Mouse (Mus musculus) neural tube, embryonic 14.5 days (tissue): Measurements from ENCODE around the gene Gigyf1. TPM values are rescaled to one million over a fixed set of nuclear protein-coding genes. Genes with fewer than 3 reads are reported as not detected.

ENCODE experiments used
- ATAC-seq: fragments of 200-750 bp; cut with Nextera tagmentation; 2 replicates; pipeline ENCODE4 v1.8.0; 2017; ENCODE audit warnings: low read depth, mild to moderate bottlenecking, moderate TSS enrichment, moderate library complexity
- H3K27ac ChIP-seq: fragments of 300-500 bp; sonication (generic); 2 replicates; pipeline ENCODE4 v1.5.1; 2014; ENCODE audit warnings: low read depth, mild to moderate bottlenecking, control low read depth, low read length, moderate library complexity, mixed read lengths
- H3K27me3 ChIP-seq: fragments of 300-500 bp; sonication (generic); 2 replicates; pipeline ENCODE4 v1.6.1; 2014; ENCODE audit warnings: low read length; ENCODE audit not compliant: control insufficient read depth, insufficient read depth
- H3K36me3 ChIP-seq: fragments of 300-500 bp; sonication (generic); 2 replicates; pipeline ENCODE4 v1.6.1; 2014; ENCODE audit warnings: low read length, mixed read lengths; ENCODE audit not compliant: control insufficient read depth, insufficient read depth
- H3K4me1 ChIP-seq: fragments of 300-500 bp; sonication (generic); 2 replicates; pipeline ENCODE4 v1.6.1; 2014; ENCODE audit warnings: low read length; ENCODE audit not compliant: control insufficient read depth, insufficient read depth
- H3K4me2 ChIP-seq: fragments of 300-500 bp; sonication (generic); 2 replicates; pipeline ENCODE4 v1.6.1; 2014; ENCODE audit warnings: mild to moderate bottlenecking, low read depth, low read length, control low read depth
- H3K4me3 ChIP-seq: fragments of 300-500 bp; sonication (generic); 2 replicates; pipeline ENCODE4 v1.5.1; 2014; ENCODE audit warnings: low read depth, low read length, control low read depth, mixed read lengths
- H3K9ac ChIP-seq: fragments of 300-500 bp; sonication (generic); replicated peaks from 2 replicates; pipeline ENCODE4 v1.6.1; 2014; ENCODE audit warnings: low read depth, mild to moderate bottlenecking, control low read depth, low read length, mixed read lengths
- H3K9me3 ChIP-seq: fragments of 300-500 bp; sonication (generic); 2 replicates; pipeline ENCODE4 v1.6.1; 2016; ENCODE audit warnings: low read length; ENCODE audit not compliant: control insufficient read depth
- WGBS: fragments of 180-500 bp; shearing (Covaris S2); extraction: QIAGEN DNeasy Blood & Tissue Kit; methylation state at CpG from one replicate; pipeline ENCODE4 v1.1.7; 2014; 5-methylcytosine and 5-hydroxymethylcytosine counted together
- polyA plus RNA-seq: library from polyadenylated mRNA; unstranded; fragments of >200 nt; fragmentation: Nextera tagmentation; extraction: Ambion mirVana; gene quantifications from 2 replicates; pipeline ENCODE4 v1.2.1, GENCODE M21; 2014

Gigyf1 gene
- polyA plus RNA-seq, 1 experiment from 2014 or later = 21.2 TPM

- peaks cover 86% of the 10 kb centered on the region for H3K36me3 ChIP-seq
- 83% methylated on average over 25 of the region's 25 CpGs for WGBS
- no peak overlapping the region for H3K27ac ChIP-seq
- H3K9ac ChIP-seq = 0 out of 2 replicates have a peak overlapping the region, but pooled peaks have one; percentile 3
- ATAC-seq = no peak
- H3K9me3 ChIP-seq = no peaks in the 10 kb centered on the region
- H3K4me1 ChIP-seq = 0 out of 2 replicates have a peak, but pooled peaks cover 3% of the 10 kb centered on the region
- no peak overlapping the region for H3K4me3 ChIP-seq
- no peaks in the 10 kb centered on the region for H3K27me3 ChIP-seq
- H3K4me2 ChIP-seq = no peak overlapping the region
Observed at GRCm38 (mm10) chr5:137523396-137524250, 5.3 kb downstream of the Gigyf1 start.

DNA sequence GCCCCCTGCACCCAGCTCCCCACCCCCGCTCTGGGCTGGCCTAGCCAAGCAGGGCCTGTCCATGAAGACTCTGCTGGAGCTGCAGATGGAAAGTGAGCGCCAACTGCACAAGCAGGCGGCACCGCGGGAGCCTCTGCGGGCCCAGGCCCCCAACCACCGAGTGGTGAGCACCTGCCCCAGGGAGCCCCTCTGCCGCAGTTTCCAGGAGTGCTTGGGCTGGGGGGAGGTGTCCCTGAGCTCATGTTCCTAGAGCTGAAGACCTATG lies 5.8 kb downstream of the Gigyf1 start:
- Histone ChIP-seq H3K4me2 (no peak overlapping the region), H3K27me3 (no peaks in the 10 kb centered on the region), H3K4me3 (no peak overlapping the region), H3K9ac (no peak overlapping the region), H3K9me3 (no peaks in the 10 kb centered on the region), H3K4me1 (peaks cover 4% of the 10 kb centered on the region; the same call in 1 of the 2 replicates), H3K27ac (no peak overlapping the region), H3K36me3 (peaks cover 87% of the 10 kb centered on the region)
- 86% methylated on average over 6 of the region's 8 CpGs for WGBS
- no peak for ATAC-seq

- 93% methylated on average over 13 of the region's 13 CpGs for WGBS
- H3K9me3 ChIP-seq = no peaks in the 10 kb centered on the region
- H3K9ac ChIP-seq = no peak overlapping the region
- H3K4me1 ChIP-seq = peaks cover 9% of the 10 kb centered on the region; the same call in 1 of the 2 replicates
- H3K36me3 ChIP-seq = peaks cover 87% of the 10 kb centered on the region
- no peak overlapping the region for H3K4me3 ChIP-seq
- no peak overlapping the region for H3K27ac ChIP-seq
- H3K27me3 ChIP-seq = no peaks in the 10 kb centered on the region
- no peak for ATAC-seq
- no peak overlapping the region for H3K4me2 ChIP-seq
Observed at GRCm38 (mm10) chr5:137524671-137525070, 6.3 kb downstream of the Gigyf1 start.

GRCm38 (mm10) chr5:137525511-137525910 lies 7.2 kb downstream of the Gigyf1 start:
- H3K27me3 ChIP-seq = no peaks in the 10 kb centered on the region
- peaks cover 11% of the 10 kb centered on the region; the same call in 1 of the 2 replicates for H3K4me1 ChIP-seq
- H3K9me3 ChIP-seq = no peaks in the 10 kb centered on the region
- no peak overlapping the region for H3K4me3 ChIP-seq
- no peak for ATAC-seq
- no peak overlapping the region for H3K9ac ChIP-seq
- no peak overlapping the region for H3K27ac ChIP-seq
- peaks cover 80% of the 10 kb centered on the region for H3K36me3 ChIP-seq
- no peak overlapping the region for H3K4me2 ChIP-seq
- 71% methylated on average over 16 of the region's 16 CpGs for WGBS

DNA sequence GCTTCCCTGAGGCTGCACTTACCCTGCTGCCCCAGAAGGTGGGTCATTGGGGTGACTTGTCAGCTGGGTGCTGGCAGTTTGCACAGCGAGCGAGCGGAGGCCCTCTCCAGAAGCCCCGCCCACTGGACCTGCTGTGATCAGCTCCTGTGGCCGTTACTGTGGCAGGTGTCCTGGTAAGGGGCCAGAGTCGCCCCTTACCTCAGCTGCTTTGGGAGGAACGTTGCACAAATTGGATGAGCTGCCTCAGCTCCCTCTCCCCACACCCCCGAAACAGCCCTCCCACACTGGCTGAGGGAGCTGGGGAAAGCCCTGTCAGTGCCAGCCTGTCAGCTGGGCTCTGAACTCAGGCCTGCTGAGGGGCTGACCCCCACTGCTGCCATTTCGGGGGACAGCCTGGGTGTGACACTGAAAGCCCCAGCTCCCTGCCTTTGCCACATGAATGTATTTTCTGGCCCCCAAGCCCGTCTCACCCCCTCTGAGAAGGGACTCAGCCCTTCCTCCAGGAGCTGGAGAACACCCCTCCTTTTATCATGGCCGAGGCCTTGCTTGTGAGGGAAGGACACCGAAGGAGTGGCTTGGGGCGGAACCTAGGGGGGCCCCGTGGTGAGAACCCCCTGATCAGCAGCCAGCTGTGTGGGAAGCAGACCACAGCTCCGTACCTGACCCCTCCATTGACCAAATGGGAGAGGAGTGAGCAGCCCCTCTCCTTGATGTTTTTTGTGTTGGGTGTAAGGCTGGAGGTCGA lies 8.0 kb downstream of the Gigyf1 start:
- H3K9ac ChIP-seq = no peak overlapping the region
- H3K36me3 ChIP-seq = peaks cover 71% of the 10 kb centered on the region
- H3K9me3 ChIP-seq = no peaks in the 10 kb centered on the region
- H3K4me1 ChIP-seq = peaks cover 11% of the 10 kb centered on the region; the same call in 1 of the 2 replicates
- 41% methylated on average over 16 of the region's 16 CpGs for WGBS
- ATAC-seq = no peak
- H3K27me3 ChIP-seq = no peaks in the 10 kb centered on the region
- no peak overlapping the region for H3K4me2 ChIP-seq
- no peak overlapping the region for H3K4me3 ChIP-seq
- 0 out of 2 replicates have a peak overlapping the region, but pooled peaks have one; percentile 18 for H3K27ac ChIP-seq

GRCm38 (mm10) chr5:137527413-137527812 lies 9.1 kb downstream of the Gigyf1 start:
- Histone ChIP-seq H3K4me1 (peaks cover 11% of the 10 kb centered on the region; the same call in 1 of the 2 replicates), H3K27me3 (no peaks in the 10 kb centered on the region), H3K4me3 (no peak overlapping the region), H3K36me3 (peaks cover 61% of the 10 kb centered on the region), H3K4me2 (no peak overlapping the region), H3K9ac (no peak overlapping the region), H3K9me3 (no peaks in the 10 kb centered on the region), H3K27ac (no peak overlapping the region)
- WGBS = 33% methylated on average over 1 of the region's 1 CpGs
- ATAC-seq = no peak

GRCm38 (mm10) chr5:137528247-137528968 lies 10.1 kb downstream of the Gigyf1 start:
- Histone ChIP-seq H3K27ac (no peak overlapping the region), H3K9ac (no peak overlapping the region)

GRCm38 (mm10) chr5:137529221-137529995 lies 11.1 kb downstream of the Gigyf1 start:
- ATAC-seq = no peak
- Histone ChIP-seq H3K9ac (0 out of 2 replicates have a peak overlapping the region, but pooled peaks have one; percentile 13), H3K27ac (peak overlapping the region; percentile 28; the same call in 1 of the 2 replicates), H3K4me1 (peaks cover 11% of the 10 kb centered on the region; the same call in 1 of the 2 replicates), H3K27me3 (no peaks in the 10 kb centered on the region), H3K9me3 (no peaks in the 10 kb centered on the region), H3K4me2 (peak overlapping the region; percentile 93), H3K4me3 (no peak overlapping the region), H3K36me3 (peaks cover 42% of the 10 kb centered on the region)
- 70% methylated on average over 15 of the region's 15 CpGs for WGBS

More at GRCm38 (mm10) chr5:137528247-137528968, 10.1 kb downstream of the Gigyf1 start:
- no peaks in the 10 kb centered on the region for H3K9me3 ChIP-seq
- peaks cover 11% of the 10 kb centered on the region; the same call in 1 of the 2 replicates for H3K4me1 ChIP-seq
- ATAC-seq = no peak
- H3K4me3 ChIP-seq = no peak overlapping the region
- H3K4me2 ChIP-seq = no peak overlapping the region
- peaks cover 51% of the 10 kb centered on the region for H3K36me3 ChIP-seq
- 87% methylated on average over 22 of the region's 22 CpGs for WGBS
- H3K27me3 ChIP-seq = no peaks in the 10 kb centered on the region
